Mouse (Mus musculus): ENCODE measurements at regions not wholly inside any gene's neighbourhood (a gene's known extent, or its start where the extent isn't known, plus 50 kb on each side); places are given as distances from the start of the nearest gene placed in this dataset.

DNA sequence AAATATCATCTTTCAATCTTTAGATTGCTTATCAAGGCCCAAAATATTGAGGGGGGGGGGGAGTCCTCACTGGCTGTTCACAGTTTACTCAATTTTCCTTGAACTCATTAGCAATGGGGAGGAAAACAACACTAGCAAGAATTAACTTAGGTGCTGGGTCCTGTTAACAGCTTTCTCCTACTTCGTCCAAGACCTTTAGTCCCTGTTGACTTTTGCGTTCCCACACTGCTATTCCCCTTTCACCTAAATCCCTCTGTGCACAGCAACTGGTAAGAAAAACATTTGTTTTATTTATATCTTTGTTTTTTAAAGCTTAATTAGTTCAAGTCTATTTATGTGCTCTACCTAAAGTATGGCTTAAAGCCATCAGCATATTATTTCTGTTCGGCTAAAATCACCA lies 240.3 kb downstream of the Rnf152 start:
- DNase-seq, result no peak

DNA sequence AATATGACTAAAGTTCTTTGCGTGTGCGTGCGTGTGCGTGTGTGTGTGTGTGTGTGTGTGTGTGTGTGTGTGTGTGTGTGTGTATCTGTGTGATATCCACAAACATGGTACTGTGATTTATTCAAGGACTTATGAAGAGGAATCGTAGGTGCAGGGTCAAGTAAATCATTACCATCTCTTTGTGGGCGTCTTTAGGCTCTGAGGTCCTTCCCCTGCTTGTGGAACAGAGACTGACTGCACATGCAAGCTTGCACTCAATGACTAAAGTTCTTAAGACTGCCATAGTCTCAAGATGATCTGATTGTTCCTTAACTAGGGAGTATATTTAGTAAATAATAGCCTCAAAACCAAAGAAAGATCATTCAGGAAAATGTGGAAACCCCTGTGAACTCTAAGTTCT lies 241.1 kb downstream of the Rnf152 start:
- no peak for DNase-seq

DNA sequence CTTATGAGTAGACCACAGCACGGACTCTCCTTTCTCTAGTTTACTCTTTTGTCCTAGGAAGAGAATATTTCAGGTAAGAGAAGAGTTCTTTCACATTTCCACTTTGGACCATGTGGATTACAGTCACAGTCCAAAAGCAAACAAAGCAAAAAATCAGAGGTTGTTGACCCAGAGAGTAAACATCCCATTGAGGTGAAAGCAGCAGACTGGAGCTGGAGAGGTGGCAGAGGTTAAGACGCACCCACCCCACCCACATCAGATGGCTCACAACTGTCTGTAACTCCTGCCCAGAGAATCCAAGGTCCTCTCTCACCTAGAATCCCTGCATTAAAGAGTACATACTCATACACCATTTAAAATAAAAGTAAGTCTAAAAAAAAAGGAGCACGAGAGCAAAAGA lies 241.7 kb downstream of the Rnf152 start:
- no peak for DNase-seq

DNA sequence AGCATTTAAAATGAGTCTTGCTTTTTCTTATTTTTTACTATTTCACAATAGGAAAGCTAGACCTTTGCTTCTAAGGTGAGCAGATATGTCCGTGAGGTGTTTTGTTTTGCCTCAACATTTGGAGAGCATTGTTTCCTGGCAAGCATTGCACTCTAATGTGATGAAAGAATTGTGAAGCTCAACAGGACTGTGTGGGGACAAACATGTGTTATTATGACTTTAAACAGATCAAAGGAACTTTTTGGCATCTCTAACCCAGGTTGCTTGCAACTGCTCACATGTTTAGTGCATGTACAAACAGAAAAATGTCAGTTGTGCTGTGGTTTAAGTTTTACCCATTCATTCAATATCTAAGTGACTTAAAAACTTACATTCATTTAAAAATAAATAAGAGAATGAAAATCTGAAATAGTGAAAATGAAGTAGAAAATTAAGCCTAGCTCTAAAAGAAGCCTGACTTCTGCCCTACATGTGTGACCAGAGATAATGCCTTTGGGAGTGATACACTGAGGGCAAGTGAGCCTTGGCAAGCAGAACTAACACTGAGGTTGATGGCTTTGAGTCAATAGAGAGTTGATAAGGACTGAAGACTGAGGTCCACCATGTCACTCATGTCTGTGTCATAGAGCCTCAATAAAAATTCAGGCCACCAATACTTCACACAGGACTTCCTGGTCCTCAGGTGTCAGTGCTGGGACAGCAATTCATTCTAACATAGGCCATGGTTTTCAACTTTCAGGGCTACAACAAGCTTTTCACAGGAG lies 243.6 kb downstream of the Rnf152 start:
- no peak for DNase-seq

DNA sequence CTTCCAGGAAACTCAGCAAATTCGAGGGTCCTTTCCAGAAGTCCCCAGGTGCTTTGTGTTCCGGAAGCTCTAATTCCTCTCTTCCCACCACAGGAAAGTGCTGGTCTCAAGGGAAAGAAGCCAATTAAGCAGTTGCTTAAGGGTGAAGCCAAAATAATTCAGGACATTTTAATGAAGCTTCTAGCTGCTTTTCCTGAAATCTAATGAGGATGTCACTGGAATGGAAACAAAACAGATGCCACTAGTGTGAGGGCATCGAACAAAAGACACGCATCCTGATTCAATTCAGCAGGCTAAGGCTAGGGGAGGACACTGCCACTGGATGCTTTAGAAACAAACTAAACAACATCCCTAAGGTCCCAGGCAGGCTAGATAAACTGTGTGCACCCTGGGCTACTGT lies 245.3 kb downstream of the Rnf152 start:
- no peak for DNase-seq

DNA sequence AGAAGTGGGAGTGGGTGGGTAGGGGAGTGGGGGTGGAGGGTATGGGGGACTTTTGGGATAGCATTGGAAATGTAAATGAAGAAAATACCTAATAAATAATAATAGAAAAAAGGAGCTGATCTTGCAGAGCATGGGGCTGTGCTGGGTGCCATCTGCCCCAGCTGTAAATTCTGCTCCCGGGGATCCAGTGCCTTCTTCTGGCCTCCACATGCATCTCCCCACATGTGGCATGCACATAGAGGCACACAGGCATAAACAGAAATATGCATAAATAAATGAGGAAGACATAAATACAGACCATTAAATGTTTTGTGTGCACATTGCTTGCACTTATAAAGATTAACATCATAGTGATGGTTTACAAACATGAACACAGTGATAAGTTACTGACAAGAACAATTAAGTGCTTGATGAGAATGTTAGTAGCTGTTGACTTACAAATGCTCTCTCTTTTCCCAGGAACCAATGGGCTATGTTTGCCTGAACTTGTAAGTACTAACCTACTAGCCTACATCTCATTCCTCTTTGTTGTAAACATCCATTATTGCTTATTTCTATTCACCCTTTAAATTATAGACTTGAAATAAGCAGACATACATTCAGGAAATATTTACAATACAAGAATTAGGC lies 245.8 kb downstream of the Rnf152 start:
- DNase-seq, result no peak

DNA sequence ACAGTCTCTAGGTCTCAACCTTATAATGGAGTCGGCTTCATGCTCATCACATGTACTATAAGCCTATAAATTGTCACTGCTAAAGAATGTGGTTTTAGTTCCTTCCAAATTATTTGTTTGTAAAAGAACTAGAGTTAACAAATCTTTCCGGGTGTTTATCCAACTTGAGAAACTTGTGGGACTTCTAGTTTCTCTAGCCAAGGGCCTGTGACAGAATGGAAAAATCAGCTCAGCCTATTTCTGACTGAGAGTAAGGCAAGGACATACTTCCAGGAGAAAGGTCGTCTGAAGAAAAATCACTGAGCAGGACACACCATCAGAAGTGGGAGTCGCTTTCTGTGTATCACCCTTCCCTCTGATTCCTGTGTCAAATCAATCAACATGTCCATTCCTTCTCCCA lies 248.7 kb downstream of the Rnf152 start:
- no peak for DNase-seq

DNA sequence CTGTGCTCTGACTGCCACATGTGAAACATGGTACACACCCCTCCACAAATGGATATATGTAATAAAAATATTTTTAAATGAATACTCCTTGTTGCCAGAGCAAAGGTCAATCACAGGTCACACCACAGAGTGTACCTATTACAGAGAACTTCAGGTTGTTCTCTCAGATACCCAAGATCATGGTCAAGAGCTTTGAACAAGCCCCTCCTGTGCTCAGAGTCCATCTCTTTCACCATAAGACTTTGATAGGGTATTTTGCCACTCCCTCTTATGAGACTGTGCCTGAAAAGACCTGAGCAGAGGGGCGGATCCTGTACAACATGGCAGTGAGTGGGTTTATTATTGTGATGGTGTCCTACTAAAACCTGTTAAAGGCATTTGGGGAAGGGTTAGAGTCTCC lies 249.3 kb downstream of the Rnf152 start:
- no peak for DNase-seq

DNA sequence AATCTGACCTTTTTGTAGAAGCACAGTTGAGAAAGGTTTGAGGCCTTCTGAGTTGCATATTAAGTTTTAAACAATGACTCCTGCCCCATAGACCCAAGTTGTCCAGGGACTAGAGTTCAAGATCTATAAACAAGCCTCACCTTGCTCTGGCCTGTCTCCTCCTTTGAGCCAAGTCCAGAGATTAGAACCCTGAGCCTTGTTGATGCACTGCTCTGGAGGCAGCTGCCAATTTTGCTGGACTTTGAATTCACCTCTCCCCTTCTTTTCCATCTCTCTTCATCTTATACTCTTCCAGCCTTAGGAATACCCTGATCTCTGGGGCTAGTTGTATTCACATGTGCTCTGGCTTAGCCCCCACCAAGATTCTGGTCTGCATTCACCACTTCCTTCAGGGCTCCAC lies 251.3 kb downstream of the Rnf152 start:
- DNase-seq, result no peak

DNA sequence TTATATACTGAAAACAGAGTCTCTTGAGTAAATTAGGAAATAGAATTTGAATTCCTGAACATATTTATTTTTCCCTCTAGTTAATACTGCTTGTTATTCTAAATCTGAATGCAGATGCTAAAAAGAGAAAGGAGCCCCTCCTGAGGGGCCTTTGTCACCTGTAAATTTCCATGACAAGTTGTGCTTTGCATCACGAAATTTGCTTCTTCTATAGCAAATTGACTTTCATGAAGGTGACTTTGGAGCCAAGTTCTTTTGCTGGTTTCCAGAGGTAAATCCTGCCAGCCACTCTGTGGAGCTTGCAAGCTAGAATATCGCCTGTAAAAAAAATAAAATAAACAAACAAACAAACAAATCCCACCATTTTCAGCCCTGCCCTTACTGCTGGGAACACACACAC lies 261.4 kb downstream of the Rnf152 start:
- no peak for DNase-seq

DNA sequence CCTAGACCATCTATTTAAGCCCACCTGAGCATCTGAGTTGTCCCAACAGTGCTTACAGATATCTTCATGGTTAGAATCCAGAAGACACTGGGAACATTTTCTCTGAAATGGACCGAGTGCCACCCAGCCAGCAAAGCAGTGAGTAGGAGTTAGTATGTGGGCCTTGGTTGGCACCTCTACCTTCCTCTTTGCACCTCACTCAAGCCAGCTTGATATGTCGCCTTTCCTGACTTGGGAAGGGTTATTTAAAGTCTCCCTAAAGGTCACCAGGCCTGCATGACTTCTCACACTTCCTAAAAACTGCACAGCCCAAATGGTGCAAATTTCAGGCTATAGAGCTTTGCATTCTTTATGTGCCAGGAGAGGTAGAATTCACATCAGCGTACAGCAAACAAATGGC lies 262.0 kb downstream of the Rnf152 start:
- no peak for DNase-seq

DNA sequence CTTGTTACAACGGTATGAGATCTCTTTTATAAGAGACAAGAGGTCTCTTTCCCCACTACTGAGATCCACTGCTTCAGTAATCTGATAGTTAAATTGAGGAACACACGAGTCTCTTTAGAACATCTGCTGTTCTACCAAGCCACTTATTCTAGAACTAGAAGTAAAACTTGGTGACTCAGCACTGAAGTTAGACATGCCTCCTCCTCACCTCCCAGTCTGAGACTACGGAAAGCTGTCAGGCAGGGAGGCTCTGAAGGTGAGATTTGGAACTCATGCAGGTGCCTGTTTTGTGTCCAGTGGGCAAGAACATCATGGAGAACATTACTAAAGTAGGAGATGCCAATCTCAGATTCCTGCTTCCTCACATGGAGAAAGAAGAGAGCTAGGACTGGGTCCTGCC lies 262.6 kb downstream of the Rnf152 start:
- no peak for DNase-seq

DNA sequence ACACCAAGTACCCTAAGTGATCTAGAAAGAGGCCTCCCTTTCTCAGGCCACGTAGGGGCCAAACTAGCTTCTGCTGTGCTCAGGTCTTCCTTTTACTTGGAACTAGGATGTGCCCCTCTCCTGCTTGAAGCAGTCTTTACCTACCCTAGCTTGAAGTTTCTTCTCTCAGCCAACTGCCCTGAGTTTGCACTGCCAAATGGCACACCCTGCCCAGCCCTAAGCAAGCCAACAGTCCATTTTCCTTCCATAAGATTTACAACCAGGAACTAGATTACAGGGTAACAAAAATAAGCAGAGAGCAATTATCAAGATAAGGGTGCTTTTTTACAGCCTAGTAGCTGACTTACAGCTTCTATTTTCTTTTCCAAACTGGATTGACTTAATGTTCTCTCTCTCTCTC lies 263.5 kb downstream of the Rnf152 start:
- DNase-seq, result no peak

DNA sequence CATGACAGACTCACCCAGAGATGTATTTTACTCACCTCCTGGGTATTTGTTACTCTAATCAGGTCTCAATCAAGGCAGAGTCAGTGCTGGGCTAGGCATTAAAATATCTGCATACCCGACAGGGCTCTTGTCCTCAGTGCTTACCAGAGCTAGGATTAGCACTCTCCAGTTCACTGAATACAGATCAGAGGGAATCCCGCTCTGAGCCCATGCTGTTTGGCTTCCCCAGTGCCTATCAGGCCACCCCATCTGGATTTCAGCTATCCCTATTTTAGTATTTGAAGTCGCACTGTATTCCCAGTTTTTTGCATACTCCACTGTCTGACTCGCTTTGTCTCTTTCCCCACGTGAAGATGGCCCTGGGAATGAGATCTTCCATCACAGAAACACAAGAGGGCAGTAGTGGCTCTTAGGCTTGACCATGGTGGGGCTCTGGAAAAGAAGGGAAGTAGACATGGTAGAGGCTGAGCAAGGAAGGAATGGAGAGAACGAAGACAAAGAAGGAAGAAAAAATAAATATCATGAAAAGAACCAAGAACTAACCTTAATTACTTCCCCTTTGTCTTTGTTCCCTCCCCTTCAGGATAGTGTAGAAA lies 264.1 kb downstream of the Rnf152 start:
- DNase-seq, result no peak

DNA sequence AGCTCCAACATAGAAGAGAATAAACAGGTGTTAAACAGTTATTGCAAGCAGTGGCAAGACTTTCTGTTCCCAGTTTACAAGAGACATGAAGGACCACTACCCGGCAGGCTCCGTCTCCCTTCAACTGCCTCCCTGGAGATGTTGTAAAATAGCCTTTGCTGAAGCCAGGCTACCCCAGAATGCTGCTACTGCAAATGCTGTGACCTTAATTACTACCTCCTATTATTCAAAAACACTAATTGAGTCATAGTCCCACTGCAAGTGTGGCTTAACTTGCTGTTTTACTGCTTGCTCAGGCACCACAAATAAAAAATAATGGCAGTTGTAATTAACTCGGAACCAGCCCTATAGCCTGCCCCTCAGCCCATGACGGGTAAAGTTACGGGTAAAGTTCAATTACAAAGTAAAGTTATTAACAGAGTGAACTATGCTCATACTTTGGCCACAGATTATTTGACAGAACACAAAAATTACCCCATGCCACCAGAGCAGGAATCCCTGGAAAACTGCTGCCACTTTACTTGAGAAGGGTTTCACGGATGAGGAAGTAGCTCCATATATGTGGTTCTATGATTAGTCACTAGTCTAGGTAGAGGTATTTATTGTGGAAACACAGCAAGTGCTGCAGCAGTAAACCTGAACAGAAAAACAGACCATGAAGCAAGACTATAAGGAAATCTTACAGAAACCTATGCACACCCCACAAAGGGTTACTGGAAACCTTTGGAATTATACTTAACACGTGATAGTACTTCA lies 267.6 kb downstream of the Rnf152 start:
- DNase-seq, result no peak

DNA sequence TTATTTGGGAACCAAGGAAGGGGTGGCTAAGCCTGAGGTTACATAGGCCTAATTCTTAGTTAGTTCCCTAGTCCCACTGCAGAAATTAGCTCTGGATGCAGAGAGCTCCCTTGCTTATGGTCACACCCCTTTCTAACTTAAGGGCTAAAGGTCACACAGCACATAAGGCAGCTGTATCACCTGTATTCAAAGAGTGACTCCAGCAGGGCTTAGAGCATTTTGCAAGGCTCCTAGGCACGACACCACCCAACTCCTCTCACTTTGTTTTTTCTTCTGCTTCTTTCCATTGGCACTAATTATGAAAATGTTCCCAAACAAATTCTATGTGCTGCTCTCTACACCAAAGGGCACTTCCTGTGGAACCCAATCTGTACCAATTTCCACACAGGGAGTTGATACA lies 268.9 kb downstream of the Rnf152 start:
- no peak for DNase-seq

DNA sequence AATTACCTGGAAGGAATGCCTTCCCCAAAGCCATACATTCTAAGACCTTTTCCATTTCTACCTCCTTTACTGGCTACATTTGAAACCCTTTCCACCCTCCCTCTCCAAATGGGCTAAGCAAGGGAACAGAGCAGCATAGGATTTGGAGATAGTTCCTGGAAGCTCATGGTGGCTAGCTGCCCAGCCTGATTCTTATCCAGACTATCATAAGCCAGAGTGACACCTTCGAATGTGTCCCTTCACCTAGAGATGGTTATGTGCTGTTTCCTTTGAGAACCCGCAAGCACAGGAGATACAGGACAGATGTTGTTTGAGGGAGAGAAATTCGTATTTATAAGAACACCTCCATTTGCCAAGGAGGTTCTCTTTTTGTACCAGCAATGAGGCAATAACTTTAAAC lies 272.0 kb downstream of the Rnf152 start:
- no peak for DNase-seq

DNA sequence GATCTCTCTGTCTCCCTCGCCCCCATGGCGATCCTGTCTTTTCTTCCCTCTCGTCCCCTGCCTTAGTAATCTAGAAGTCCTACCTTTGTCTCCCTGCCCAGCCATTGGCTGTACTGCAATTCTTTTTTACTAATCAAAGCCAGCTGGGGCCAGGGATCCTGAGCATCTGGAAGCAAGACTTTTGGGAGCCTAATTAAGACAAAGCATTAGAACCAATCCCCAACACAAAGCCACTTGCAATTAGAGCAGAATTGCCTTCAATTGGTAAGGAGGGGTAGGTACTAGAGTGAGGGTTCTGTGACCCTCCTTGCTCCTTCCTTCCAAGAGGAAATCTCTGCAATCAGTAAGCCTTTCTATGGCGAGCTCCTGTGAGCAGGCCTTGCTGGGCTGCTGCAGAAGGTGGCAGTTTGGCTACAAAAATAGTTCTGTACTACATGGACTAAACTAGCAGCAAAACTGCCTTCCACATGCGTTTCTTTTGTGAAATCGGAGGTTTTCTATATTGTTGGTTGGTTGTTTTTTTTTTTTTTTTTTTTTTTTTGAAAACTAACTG lies 272.9 kb downstream of the Rnf152 start:
- no peak for DNase-seq

DNA sequence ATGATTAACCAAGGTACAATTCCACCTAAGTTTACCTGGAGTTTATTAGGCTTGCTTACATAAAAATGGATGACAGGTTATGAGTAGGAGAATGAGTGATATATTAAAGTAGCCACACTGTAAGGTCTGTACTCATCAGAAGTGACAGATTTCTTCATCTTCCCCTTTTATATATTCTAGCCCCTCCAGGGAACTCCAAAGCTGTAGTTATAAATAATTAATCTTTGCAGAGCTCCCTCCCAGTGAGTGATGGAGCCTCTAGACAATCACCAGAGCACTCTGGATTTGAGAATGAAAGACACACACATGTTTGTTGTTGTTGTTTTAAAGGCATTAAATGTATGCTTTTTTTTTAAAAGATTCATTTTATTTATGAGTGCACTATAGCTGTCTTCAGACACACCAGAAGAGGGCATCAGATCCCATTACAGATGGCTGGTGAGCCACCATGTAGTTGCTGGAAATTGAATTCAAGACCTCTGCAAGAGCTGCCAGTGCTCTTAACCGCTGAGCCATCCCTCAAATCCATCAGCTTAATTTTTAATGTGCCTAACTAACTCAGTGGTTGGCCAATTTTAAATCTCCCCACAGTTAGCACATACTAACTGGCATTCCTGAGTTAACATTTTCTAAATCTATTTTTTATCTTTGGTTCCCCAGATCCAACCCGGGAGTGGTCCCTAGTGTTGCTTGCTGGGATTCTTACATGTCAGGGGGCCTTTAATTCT lies 273.5 kb downstream of the Rnf152 start:
- DNase-seq, result no peak

DNA sequence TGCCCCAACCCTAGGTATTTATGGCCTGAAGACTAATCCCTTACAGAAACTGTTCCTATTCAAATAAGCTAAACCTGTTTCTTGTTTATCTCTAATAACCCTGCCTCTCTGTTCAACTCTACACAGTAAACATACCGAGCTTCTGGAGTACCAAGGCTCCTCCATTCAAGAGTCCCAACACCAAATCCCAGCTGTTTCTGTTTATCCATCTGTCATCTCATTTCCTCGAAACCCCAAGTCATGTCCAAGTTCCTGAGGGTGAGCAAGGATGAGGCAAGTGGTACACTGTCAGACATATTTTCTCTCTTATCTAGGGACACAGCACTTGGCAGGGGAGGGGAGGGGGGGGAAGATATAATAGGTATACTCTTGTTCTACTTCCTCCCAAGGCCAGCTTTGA lies 274.6 kb downstream of the Rnf152 start:
- DNase-seq, result no peak

DNA sequence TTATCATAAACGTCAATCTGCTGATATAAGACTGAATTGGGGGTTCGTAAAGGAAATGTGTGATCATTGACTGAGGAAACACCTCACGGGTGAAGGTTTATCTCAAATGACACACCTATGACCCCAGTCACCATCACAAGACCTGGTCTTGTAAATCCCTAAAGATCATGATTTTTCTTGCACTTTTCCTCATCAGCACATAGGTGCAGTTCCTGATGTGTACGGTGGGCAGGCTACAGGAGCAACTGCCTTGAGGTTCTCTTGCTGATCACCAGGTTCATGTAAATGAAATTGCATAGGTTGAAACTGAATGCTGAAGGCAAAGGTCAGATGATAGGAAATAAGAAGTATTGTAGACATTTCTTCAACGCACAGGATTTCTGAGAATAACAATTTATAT lies 277.1 kb downstream of the Rnf152 start:
- no peak for DNase-seq

DNA sequence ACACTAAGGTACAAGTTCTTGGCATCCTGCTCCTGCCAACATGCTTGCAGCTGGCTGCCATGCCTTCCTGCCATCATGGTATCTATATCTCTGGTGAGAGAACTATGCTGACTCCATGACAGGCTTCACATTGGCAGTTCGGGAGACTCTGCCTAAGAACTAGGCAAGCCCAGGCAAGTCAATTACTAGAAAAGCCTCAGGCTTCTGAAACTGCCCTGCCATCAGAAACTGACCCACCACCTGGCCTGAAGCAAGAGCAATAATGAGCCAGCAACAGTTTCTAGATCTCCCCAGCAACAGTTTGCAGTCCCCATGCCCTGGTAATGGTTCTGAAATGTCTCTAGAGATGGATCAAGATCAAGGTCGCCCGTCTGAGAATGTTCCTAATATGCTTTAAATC lies 280.8 kb downstream of the Rnf152 start:
- no peak for DNase-seq

DNA sequence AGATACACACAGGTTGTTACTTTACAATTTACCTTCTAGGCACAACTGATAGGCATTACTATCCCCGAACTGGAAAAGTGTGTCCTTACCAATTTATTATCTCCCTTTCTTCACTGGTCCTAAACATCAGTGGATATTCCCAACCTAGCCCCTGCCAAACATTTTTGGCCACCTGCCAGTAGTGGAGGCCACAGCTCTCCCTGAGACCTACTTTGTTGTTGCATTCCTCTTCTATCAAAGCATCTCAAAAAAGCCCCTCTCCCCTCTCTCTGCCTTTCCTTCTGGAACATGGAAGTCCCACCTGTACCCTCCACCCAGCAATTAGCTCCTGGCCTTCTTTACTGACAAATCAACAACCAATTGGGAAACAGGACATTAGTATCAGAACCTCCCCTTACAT lies 282.2 kb downstream of the Rnf152 start:
- no peak for DNase-seq

Data from right cerebral cortex, postnatal 4 days (tissue).